Mouse (Mus musculus): ENCODE measurements around the gene Hist1h3f.
A peak's percentile ranks its signal among the peaks of the same experiment; 100 is the strongest.
"Not testable (repeated sequence)": the region's sequence is repeated elsewhere in the genome, so short reads cannot be mapped to it uniquely, and the experiment has no call there.

Gene Hist1h3f

GRCm38 (mm10) chr13:23539821-23540220 lies 4.0 kb upstream of the Hist1h3f start:
- not testable (repeated sequence) for DNase-seq

GRCm38 (mm10) chr13:23541497-23541896 lies 2.4 kb upstream of the Hist1h3f start:
- DNase-seq = no peak

- not testable (repeated sequence) for DNase-seq
Observed at GRCm38 (mm10) chr13:23542225-23542980, 1.4 kb upstream of the Hist1h3f start.

GRCm38 (mm10) chr13:23542999-23543607 lies 749 bp upstream of the Hist1h3f start, which contains the start of gene Hist1h2bh:
Gene Hist1h2bh (minus strand): TSS chr13:23543392.
- DNase-seq = peak; percentile 89

GRCm38 (mm10) chr13:23544787-23545120 lies 902 bp downstream of the Hist1h3f start:
- DNase-seq = not testable (repeated sequence)

GRCm38 (mm10) chr13:23546694-23547093 lies 2.8 kb downstream of the Hist1h3f start:
- no peak for DNase-seq

GRCm38 (mm10) chr13:23550761-23551145 lies 6.9 kb downstream of the Hist1h3f start:
- DNase-seq = no peak

GRCm38 (mm10) chr13:23551146-23551834 lies 7.4 kb downstream of the Hist1h3f start, which contains the start of gene Hist1h4f:
Gene Hist1h4f (minus strand): TSS chr13:23551648.
- DNase-seq = peak; percentile 91

GRCm38 (mm10) chr13:23551931-23552914 lies 8.4 kb downstream of the Hist1h3f start:
- DNase-seq = no peak

- DNase-seq = no peak
Observed at GRCm38 (mm10) chr13:23552962-23553361, 9.1 kb downstream of the Hist1h3f start, which contains the start of gene Hist1h1d. Gene Hist1h1d (plus strand): TSS chr13:23553262.

- no peak for DNase-seq
Observed at GRCm38 (mm10) chr13:23554393-23554792, 10.5 kb downstream of the Hist1h3f start.

- DNase-seq = peak; percentile 82
Observed at GRCm38 (mm10) chr13:23554925-23555838, 11.3 kb downstream of the Hist1h3f start.

GRCm38 (mm10) chr13:23555839-23556416 lies 12.1 kb downstream of the Hist1h3f start:
- peak; percentile 89 for DNase-seq

GRCm38 (mm10) chr13:23556906-23557305 lies 13.1 kb downstream of the Hist1h3f start:
- DNase-seq = no peak

- not testable (repeated sequence) for DNase-seq
Observed at GRCm38 (mm10) chr13:23560699-23561098, 16.8 kb downstream of the Hist1h3f start.

GRCm38 (mm10) chr13:23561531-23561882 lies 17.7 kb downstream of the Hist1h3f start:
- DNase-seq = not testable (repeated sequence)

GRCm38 (mm10) chr13:23561883-23562659 lies 18.2 kb downstream of the Hist1h3f start, which contains the start of gene Hist1h3e:
Gene Hist1h3e (minus strand): TSS chr13:23562369.
- DNase-seq = peak; percentile 95

- DNase-seq = peak; percentile 58
Observed at GRCm38 (mm10) chr13:23562699-23563462, 19.0 kb downstream of the Hist1h3f start.

- DNase-seq = no peak
Observed at GRCm38 (mm10) chr13:23564482-23564881, 20.6 kb downstream of the Hist1h3f start.

Measured in kidney, postnatal 14 days (tissue).